Mouse (Mus musculus): ENCODE data around the gene Gcsam. TPM values are rescaled to one million over a fixed set of nuclear protein-coding genes. Genes with fewer than 3 reads are reported as not detected.

Gcsam gene
- polyA plus RNA-seq (2014; fragmentation: Nextera tagmentation; extraction: Ambion mirVana), result 0.07 and 0.34 TPM in 2 replicates

GRCm38 (mm10) chr16:45610267-45610666 is at the start of gene Gcsam:
Gcsam (plus strand) TSS chr16:45610380.
- Histone ChIP-seq H3K4me2 (replicated peaks; ENCODE audit: low read depth, low read length) (no peak within 1 kb of the TSS), H3K36me3 (ENCODE audit: control insufficient read depth, insufficient read depth, low read length) (no peaks in the 10 kb centered on the region), H3K27ac (ENCODE audit: low read depth, low read length) (no peak within 1 kb of the TSS), H3K9ac (ENCODE audit: low read depth, low read length) (no peak within 1 kb of the TSS), H3K4me3 (ENCODE audit: low read depth, low read length) (no peak within 1 kb of the TSS), H3K9me3 (ENCODE audit: control insufficient read depth, low read length) (no peaks in the 10 kb centered on the region), H3K27me3 (ENCODE audit: control insufficient read depth, insufficient read depth, low read length) (no peaks in the 10 kb centered on the region), H3K4me1 (replicated peaks; ENCODE audit: control insufficient read depth, insufficient read depth, low read length) (no peaks in the 10 kb centered on the region)
- DNase-seq (ENCODE audit: low spot score) (no peak), ATAC-seq (ENCODE audit: low FRiP score) (no peak)
- WGBS, result 70% methylated on average over 4 of the region's 4 CpGs

DNA sequence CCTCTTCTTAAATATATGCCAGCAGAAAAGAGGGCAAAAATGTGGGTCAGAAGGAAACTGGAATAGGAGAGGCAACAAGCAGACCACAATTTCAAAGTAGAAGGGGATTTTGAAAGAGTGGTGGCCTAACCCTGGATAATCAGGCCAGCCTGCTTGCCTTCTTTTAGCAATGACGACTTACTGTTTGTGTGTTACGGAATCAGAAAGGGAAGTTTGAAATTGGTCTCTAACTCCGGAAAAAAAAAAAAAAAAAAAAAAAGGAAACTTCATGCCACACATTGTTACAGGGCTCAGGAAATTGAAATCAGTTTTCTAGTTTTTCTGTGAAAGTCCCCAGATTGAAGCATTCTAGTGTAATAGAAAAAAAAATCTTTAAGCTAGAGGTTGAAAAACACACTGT is 48.4 kb upstream of the Gcsam start:
- Histone ChIP-seq H3K36me3 (ENCODE audit: control insufficient read depth, insufficient read depth, low read length) (no peaks in the 10 kb centered on the region), H3K9me3 (ENCODE audit: control insufficient read depth, low read length) (no peaks in the 10 kb centered on the region), H3K9ac (ENCODE audit: low read depth, low read length) (no peak overlapping the region), H3K27me3 (ENCODE audit: control insufficient read depth, insufficient read depth, low read length) (no peaks in the 10 kb centered on the region), H3K27ac (ENCODE audit: low read depth, low read length) (no peak overlapping the region), H3K4me3 (ENCODE audit: low read depth, low read length) (no peak overlapping the region), H3K4me1 (replicated peaks; ENCODE audit: control insufficient read depth, insufficient read depth, low read length) (no peaks in the 10 kb centered on the region), H3K4me2 (replicated peaks; ENCODE audit: low read depth, low read length) (no peak overlapping the region)
- DNase-seq (ENCODE audit: low spot score), result no peak
- WGBS, result 72% methylated on average over 3 of the region's 3 CpGs
- no peak for ATAC-seq (ENCODE audit: low FRiP score)

- Histone ChIP-seq H3K27ac (ENCODE audit: low read depth, low read length) (no peak overlapping the region), H3K9me3 (ENCODE audit: control insufficient read depth, low read length) (no peaks in the 10 kb centered on the region), H3K4me1 (replicated peaks; ENCODE audit: control insufficient read depth, insufficient read depth, low read length) (no peaks in the 10 kb centered on the region), H3K4me2 (replicated peaks; ENCODE audit: low read depth, low read length) (no peak overlapping the region), H3K36me3 (ENCODE audit: control insufficient read depth, insufficient read depth, low read length) (no peaks in the 10 kb centered on the region), H3K27me3 (ENCODE audit: control insufficient read depth, insufficient read depth, low read length) (no peaks in the 10 kb centered on the region), H3K9ac (ENCODE audit: low read depth, low read length) (no peak overlapping the region), H3K4me3 (ENCODE audit: low read depth, low read length) (no peak overlapping the region)
- 90% methylated on average over 3 of the region's 3 CpGs for WGBS
- DNase-seq (ENCODE audit: low spot score), result no peak
- ATAC-seq (ENCODE audit: low FRiP score), result no peak
Observed at GRCm38 (mm10) chr16:45572307-45572706, 37.9 kb upstream of the Gcsam start.

DNA sequence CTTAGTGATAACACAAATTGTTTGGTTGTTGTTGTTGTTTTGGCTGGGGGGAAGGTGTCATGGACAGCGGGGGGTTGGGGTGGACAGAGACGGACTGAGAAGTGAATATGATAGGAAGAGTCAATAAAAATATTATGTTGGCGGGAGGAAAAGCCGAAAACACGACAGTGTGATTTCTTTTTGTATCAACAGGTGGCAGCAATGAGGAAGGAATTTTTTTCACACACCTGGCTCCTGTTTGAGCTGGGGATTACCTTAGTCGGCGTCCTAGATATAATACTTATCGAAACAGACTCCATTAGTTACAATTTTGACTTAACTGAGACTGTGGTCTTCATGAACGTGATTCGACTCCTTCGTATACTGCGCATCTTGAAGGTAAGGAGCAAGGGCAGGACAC is 30.3 kb upstream of the Gcsam start:
- H3K36me3 ChIP-seq (ENCODE audit: control insufficient read depth, insufficient read depth, low read length), result no peaks in the 10 kb centered on the region
- H3K27me3 ChIP-seq (ENCODE audit: control insufficient read depth, insufficient read depth, low read length), result no peaks in the 10 kb centered on the region
- H3K4me1 ChIP-seq (replicated peaks; ENCODE audit: control insufficient read depth, insufficient read depth, low read length), result no peaks in the 10 kb centered on the region
- no peak for ATAC-seq (ENCODE audit: low FRiP score)
- H3K4me2 ChIP-seq (replicated peaks; ENCODE audit: low read depth, low read length), result no peak overlapping the region
- no peak overlapping the region for H3K9ac ChIP-seq (ENCODE audit: low read depth, low read length)
- DNase-seq (ENCODE audit: low spot score), result no peak
- H3K9me3 ChIP-seq (ENCODE audit: control insufficient read depth, low read length), result no peaks in the 10 kb centered on the region
- WGBS, result 61% methylated on average over 12 of the region's 12 CpGs
- H3K27ac ChIP-seq (ENCODE audit: low read depth, low read length), result no peak overlapping the region
- H3K4me3 ChIP-seq (ENCODE audit: low read depth, low read length), result no peak overlapping the region

DNA sequence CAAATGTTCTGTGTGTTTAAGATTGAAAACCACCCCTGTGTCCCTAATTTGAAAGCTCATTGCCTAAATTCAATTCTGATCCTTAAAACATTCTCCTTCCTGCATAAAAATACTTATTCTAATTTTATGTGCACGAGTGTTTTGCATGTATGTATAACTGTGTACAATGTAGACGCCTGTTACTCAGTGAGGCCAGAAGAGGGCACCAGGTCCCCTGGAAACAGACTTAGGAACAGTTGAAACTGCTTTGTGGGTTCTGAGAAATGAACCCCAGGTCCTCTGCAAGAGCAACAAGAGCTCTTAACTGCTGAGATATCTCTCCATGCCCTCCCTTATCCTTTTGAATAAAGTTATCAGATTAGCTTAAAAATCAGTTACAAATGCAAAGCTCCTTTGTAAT is 27.7 kb upstream of the Gcsam start:
- no peaks in the 10 kb centered on the region for H3K27me3 ChIP-seq (ENCODE audit: control insufficient read depth, insufficient read depth, low read length)
- ATAC-seq (ENCODE audit: low FRiP score), result no peak
- DNase-seq (ENCODE audit: low spot score), result no peak
- H3K4me3 ChIP-seq (ENCODE audit: low read depth, low read length), result no peak overlapping the region
- H3K9ac ChIP-seq (ENCODE audit: low read depth, low read length), result no peak overlapping the region
- H3K4me2 ChIP-seq (replicated peaks; ENCODE audit: low read depth, low read length), result no peak overlapping the region
- H3K4me1 ChIP-seq (replicated peaks; ENCODE audit: control insufficient read depth, insufficient read depth, low read length), result no peaks in the 10 kb centered on the region
- H3K27ac ChIP-seq (ENCODE audit: low read depth, low read length), result no peak overlapping the region
- H3K36me3 ChIP-seq (ENCODE audit: control insufficient read depth, insufficient read depth, low read length), result no peaks in the 10 kb centered on the region
- 34% methylated on average over 2 of the region's 2 CpGs for WGBS
- no peaks in the 10 kb centered on the region for H3K9me3 ChIP-seq (ENCODE audit: control insufficient read depth, low read length)

DNA sequence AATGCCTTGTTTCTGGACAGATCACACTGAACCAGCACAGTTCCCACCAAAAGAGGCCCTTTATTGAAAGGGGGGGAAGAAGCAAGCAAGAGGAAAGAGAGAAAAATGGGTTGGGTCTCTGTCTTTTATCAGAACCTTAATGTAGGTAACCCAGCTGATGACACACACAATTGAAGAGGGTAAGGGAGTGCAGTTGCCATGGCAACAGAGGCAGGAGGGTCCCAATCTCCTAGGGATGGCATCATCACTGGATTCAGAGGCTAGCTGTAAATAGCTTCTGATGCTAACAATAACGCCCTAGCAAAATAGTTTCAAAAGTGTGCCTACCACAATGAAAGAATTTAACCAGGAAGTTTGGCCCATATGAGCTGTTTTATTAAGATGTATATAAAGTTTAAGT is 16.5 kb upstream of the Gcsam start:
- ATAC-seq (ENCODE audit: low FRiP score), result no peak
- 60% methylated on average over 1 of the region's 1 CpGs for WGBS
- DNase-seq (ENCODE audit: low spot score), result no peak
- no peaks in the 10 kb centered on the region for H3K36me3 ChIP-seq (ENCODE audit: control insufficient read depth, insufficient read depth, low read length)
- H3K27me3 ChIP-seq (ENCODE audit: control insufficient read depth, insufficient read depth, low read length), result no peaks in the 10 kb centered on the region
- no peak overlapping the region for H3K4me3 ChIP-seq (ENCODE audit: low read depth, low read length)
- no peak overlapping the region for H3K4me2 ChIP-seq (replicated peaks; ENCODE audit: low read depth, low read length)
- no peaks in the 10 kb centered on the region for H3K4me1 ChIP-seq (replicated peaks; ENCODE audit: control insufficient read depth, insufficient read depth, low read length)
- H3K9me3 ChIP-seq (ENCODE audit: control insufficient read depth, low read length), result no peaks in the 10 kb centered on the region
- no peak overlapping the region for H3K9ac ChIP-seq (ENCODE audit: low read depth, low read length)
- H3K27ac ChIP-seq (ENCODE audit: low read depth, low read length), result no peak overlapping the region

DNA sequence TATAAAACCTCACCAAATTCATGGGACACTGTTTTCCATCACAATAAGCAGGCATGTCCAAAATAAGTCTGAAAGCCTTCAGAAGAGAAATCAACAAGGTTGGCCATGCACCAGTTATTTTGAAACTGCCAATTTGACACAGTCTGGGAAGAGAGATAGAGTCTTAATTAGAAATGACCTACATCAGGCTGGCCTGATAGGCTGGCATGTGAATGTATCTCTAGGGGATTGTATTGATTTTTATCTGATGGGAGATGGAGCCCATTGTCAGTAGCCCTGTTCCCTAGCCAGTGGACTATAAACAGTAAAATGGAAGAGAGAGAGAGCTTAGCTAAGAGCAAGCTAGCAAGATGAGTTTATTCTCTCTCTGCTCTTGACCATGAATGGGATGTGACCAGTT is 14.7 kb upstream of the Gcsam start:
- H3K9me3 ChIP-seq (ENCODE audit: control insufficient read depth, low read length), result no peaks in the 10 kb centered on the region
- H3K36me3 ChIP-seq (ENCODE audit: control insufficient read depth, insufficient read depth, low read length), result no peaks in the 10 kb centered on the region
- H3K4me1 ChIP-seq (replicated peaks; ENCODE audit: control insufficient read depth, insufficient read depth, low read length), result no peaks in the 10 kb centered on the region
- H3K9ac ChIP-seq (ENCODE audit: low read depth, low read length), result no peak overlapping the region
- H3K27ac ChIP-seq (ENCODE audit: low read depth, low read length), result no peak overlapping the region
- no peak overlapping the region for H3K4me2 ChIP-seq (replicated peaks; ENCODE audit: low read depth, low read length)
- ATAC-seq (ENCODE audit: low FRiP score) (peak; percentile 73), DNase-seq (ENCODE audit: low spot score) (no peak)
- H3K27me3 ChIP-seq (ENCODE audit: control insufficient read depth, insufficient read depth, low read length), result no peaks in the 10 kb centered on the region
- no peak overlapping the region for H3K4me3 ChIP-seq (ENCODE audit: low read depth, low read length)

GRCm38 (mm10) chr16:45608481-45608954 is 1.7 kb upstream of the Gcsam start:
- Histone ChIP-seq H3K4me3 (ENCODE audit: low read depth, low read length) (no peak overlapping the region), H3K27me3 (ENCODE audit: control insufficient read depth, insufficient read depth, low read length) (no peaks in the 10 kb centered on the region), H3K9me3 (ENCODE audit: control insufficient read depth, low read length) (no peaks in the 10 kb centered on the region), H3K4me2 (replicated peaks; ENCODE audit: low read depth, low read length) (no peak overlapping the region), H3K27ac (ENCODE audit: low read depth, low read length) (no peak overlapping the region), H3K9ac (ENCODE audit: low read depth, low read length) (no peak overlapping the region), H3K4me1 (replicated peaks; ENCODE audit: control insufficient read depth, insufficient read depth, low read length) (no peaks in the 10 kb centered on the region), H3K36me3 (ENCODE audit: control insufficient read depth, insufficient read depth, low read length) (no peaks in the 10 kb centered on the region)
- WGBS, result 65% methylated on average over 4 of the region's 4 CpGs
- DNase-seq (ENCODE audit: low spot score) (no peak), ATAC-seq (ENCODE audit: low FRiP score) (no peak)

GRCm38 (mm10) chr16:45609300-45609699 is 880 bp upstream of the Gcsam start:
- Histone ChIP-seq H3K9ac (ENCODE audit: low read depth, low read length) (no peak overlapping the region), H3K4me2 (replicated peaks; ENCODE audit: low read depth, low read length) (no peak overlapping the region), H3K27me3 (ENCODE audit: control insufficient read depth, insufficient read depth, low read length) (no peaks in the 10 kb centered on the region), H3K9me3 (ENCODE audit: control insufficient read depth, low read length) (no peaks in the 10 kb centered on the region), H3K36me3 (ENCODE audit: control insufficient read depth, insufficient read depth, low read length) (no peaks in the 10 kb centered on the region), H3K4me3 (ENCODE audit: low read depth, low read length) (no peak overlapping the region), H3K27ac (ENCODE audit: low read depth, low read length) (no peak overlapping the region), H3K4me1 (replicated peaks; ENCODE audit: control insufficient read depth, insufficient read depth, low read length) (no peaks in the 10 kb centered on the region)
- DNase-seq (ENCODE audit: low spot score) (peak; percentile 27), ATAC-seq (ENCODE audit: low FRiP score) (no peak)
- 84% methylated on average over 3 of the region's 3 CpGs for WGBS

Data from hindbrain, embryonic 11.5 days (tissue).